Mouse (Mus musculus) adrenal gland, adult 2 months (tissue): ENCODE data around the gene Hist1h2bp. TPM values are rescaled to one million over a fixed set of nuclear protein-coding genes. Genes with fewer than 3 reads are reported as not detected.

Source experiments
- DNase-seq: peaks from one replicate; pipeline ENCODE4 v3.0.0; 2021
- long read RNA-seq: library from polyadenylated mRNA; stranded (forward); transcript quantifications from one replicate; pipeline ENCODE4 v2.0.0, GENCODE M21; 2021
- polyA plus RNA-seq: library from polyadenylated mRNA; depleted of rRNA; stranded (reverse); fragments of >200 nt; gene quantifications from 2 replicates; pipeline ENCODE4 v1.2.3, GENCODE M21; 2012; rRNA removed
- total RNA-seq, 2 experiments: library from RNA; stranded (reverse); gene quantifications; 2 replicates each; pipeline ENCODE4 v1.2.3; 2021

Hist1h2bp gene
- total RNA-seq (10 to 100 TPM in 1 of 2 experiments, 1 to 10 TPM in 1; 8.5 to 10.7 TPM), polyA plus RNA-seq (1.6 TPM in 1 of 2 replicates, not detected in the other)
- long read RNA-seq = 0 reads

DNA sequence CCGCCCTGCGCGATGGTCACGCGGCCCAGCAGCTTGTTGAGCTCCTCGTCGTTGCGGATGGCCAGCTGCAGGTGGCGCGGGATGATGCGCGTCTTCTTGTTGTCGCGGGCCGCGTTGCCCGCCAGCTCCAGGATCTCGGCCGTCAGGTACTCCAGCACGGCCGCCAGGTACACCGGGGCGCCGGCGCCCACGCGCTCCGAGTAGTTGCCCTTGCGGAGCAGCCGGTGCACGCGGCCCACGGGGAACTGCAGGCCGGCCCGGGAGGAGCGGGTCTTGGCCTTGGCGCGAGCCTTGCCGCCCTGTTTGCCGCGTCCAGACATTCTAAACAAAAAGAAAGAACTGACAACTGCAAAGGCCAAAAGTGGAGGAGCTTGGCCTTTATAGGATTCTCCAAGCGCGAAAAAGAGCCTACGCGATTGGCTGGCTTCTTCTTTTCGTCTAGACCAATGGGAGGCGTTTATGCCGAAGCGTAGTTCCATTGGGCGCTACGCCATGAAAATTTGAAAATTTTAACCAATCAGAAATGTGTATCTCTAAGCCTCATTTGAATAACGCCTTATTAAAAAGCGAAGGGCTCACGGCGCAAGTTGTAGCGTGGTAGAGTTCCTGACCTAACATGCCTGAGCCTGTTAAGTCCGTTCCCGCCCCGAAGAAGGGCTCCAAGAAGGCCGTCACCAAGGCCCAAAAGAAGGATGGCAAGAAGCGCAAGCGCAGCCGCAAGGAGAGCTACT is at the start of gene Hist1h2bp, which contains the start of gene Hist1h2an:
Hist1h2bp (plus strand) TSS at position 563 of the 731 bp plus-strand sequence.
Hist1h2an (minus strand) TSS at position 320 of the 731 bp plus-strand sequence.
- DNase-seq = peak; percentile 92

DNA sequence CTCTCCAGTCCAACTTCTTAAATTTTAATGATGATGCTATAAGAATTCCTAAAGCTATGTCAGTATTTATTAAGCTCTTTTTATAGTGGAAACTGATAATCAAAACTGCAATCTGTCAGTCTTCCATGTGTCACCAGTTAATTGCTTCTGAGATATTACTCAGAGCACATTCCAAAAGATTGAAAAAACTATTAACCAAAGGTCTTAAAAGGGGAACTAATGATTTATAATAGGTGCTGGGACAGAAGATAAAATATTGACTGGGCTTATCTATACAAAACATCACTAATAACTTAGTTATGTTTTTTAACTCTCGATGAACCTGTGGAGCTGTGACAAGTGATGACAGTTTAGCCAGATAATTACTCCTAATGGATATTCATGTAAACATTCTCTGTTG is 42.3 kb upstream of the Hist1h2bp start:
- DNase-seq = no peak

DNA sequence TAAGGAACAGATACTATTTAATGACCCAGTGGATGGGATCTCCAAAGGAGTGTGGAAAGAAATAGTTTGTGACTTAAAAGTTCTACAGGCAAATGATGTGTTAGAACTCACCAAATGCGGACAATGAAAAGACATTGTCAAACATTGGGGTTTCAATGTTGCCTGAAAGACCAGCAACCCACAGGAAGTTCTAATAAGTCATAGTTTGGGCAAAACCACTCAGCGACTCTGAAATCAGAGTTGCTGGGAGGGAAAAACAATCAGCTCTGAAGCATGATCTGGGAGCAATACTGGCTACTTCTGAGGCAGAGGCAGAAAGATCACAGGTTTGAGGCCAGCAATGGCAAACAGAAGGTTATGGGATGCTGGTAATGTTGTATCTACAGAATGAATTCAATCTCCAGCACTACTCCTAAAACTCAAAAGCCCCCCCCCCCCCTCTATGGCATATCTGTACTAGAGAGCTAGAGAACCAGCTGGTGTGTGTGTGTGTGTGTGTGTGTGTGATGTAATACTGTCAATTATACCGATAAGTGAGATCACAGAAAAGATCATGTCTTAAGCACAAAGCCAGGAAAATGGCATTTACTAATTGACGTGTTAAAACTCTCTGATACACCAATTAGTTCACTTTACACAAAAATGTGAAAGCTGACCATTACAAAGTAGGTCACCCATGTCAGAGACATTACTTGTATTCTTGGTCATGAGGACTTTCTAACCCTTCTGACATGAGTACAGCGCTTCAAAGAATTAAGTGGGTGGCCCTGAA is 37.7 kb upstream of the Hist1h2bp start:
- DNase-seq = no peak

DNA sequence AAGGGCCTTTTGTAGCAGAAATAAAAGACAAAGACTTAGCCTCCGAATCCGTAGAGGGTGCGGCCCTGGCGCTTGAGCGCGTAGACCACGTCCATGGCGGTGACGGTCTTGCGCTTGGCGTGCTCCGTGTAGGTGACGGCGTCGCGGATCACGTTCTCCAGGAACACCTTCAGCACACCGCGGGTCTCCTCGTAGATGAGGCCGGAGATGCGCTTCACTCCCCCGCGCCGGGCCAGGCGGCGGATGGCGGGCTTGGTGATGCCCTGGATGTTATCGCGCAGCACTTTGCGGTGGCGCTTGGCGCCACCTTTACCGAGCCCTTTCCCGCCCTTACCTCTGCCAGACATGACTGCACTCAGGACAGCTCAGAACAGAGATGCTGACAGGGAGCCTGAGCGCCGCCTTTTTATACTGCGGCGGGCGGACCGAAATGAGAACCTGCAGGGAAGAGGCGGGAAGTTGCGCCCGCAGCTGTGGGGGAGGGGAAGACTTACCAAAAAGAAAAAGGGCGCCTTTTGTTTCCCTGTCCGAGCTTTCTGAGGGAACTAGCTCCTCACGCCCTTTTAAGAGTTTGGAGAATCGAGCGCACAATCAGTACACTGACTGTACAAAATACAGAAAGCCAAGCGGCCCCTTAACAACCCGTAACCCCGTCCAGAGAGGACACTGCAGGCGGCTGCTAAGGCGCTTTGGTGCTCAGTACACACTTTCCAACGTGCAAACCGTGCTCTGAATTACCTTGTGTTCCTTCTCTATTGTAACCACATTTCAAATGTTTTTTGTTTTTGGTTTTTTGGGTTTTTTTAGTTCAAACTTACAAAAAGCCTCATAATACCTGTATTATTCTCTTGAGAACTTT is 36.9 kb upstream of the Hist1h2bp start, which contains the start of gene Hist1h4k:
Hist1h4k (minus strand) TSS at position 347 of the 859 bp plus-strand sequence.
- peak; percentile 86 for DNase-seq

DNA sequence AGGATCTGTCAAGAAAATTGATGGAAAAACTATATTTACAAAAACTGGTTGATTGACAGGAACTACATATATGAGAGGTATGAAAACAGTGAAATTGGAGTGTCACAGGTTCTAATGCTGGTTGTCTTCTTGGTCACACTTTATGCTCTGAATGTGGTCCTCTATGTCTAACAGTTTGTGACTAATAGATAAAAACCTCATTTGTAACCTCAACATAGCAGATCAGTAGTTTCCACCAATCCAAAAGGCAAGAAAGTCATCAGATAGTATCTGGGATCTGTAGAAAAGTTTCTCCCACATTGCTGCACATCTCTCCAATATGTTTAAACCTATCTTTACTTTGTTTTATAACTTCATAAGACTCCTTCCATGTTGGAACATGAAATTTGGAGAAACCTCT is 35.8 kb upstream of the Hist1h2bp start:
- DNase-seq = no peak

DNA sequence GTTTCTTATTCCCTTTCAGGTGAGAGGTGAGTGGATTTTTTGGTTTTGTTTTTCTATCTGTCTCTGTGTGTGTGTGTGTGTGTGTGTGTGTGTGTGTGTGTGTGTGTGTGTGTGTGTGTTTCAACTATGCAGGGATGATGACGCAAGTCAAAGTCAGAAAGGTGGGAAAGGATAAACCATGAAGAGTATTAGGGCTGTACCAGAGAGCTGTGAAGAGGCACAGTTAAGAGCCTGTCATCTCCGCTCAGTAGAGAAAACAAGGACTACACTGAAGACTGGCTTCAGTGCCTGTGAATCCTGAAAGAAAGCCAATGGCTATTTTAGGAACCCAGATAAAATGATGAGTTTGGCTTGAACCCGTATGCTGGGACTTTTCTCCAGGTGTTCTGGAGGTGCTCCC is 35.4 kb upstream of the Hist1h2bp start:
- DNase-seq = no peak

DNA sequence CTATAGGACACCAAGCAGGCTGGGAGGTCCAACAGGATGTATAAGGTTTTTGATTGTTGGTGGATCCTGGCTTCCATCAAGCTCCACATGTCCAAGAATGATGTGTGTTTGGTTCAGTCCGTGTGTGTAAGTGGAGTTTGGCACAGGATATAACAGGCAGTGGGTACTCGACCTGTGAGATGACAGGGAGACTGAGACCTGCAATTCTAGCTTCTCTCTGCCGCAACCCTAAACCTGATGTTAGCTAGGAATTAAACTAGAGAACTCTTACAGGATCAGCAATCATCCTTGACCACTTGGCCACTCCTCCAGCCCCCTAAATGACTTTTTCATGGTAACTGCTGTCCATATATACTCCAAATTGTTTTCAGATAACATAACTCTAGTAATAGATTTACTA is 34.9 kb upstream of the Hist1h2bp start:
- DNase-seq = no peak

DNA sequence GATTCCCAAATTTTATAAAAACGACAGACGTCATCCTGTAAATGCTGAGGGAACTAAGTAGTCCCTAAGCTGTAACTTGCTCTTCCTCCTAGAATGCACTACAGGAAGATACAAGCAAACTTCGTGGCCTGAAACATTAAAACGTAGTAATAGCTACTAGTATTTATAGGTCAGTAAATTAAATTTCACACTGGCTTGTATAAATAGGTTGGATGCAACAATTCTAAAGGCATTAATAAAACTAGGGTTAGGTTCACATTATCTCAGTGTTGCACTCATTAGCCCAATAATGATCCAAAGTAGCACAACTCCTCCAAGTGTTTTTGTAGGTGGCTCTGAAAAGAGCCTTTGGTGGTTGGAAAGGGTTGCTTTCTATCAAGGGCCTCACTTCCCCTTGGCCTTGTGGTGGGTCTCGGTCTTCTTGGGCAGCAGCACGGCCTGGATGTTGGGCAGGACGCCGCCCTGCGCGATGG is 34.2 kb upstream of the Hist1h2bp start:
- no peak for DNase-seq

DNA sequence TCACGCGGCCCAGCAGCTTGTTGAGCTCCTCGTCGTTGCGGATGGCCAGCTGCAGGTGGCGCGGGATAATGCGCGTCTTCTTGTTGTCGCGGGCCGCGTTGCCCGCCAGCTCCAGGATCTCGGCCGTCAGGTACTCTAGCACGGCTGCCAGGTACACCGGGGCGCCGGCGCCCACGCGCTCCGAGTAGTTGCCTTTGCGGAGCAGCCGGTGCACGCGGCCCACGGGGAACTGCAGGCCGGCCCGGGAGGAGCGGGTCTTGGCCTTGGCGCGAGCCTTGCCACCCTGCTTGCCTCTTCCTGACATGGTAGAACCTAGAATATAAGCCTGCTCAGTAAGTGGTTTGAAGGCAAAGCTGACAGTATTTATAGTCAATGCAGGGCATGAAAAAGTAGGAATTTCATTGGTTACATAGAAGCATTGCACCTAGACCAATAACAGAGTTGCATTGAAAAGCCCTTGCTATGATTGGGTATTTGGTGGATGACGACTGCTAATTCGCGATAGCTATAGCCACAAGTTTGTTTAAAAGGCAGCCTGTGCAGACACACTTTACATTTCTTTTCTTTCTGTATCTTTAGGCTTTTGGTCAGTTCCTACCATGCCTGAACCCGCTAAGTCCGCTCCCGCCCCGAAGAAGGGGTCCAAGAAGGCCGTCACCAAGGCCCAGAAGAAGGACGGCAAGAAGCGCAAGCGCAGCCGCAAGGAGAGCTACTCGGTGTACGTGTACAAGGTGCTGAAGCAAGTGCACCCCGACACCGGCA is 33.6 kb upstream of the Hist1h2bp start, which contains the start of the genes Hist1h2ak and Hist1h2bn:
Hist1h2ak (minus strand) TSS at position 304 of the 762 bp plus-strand sequence.
Hist1h2bn (plus strand) TSS at position 600 of the 762 bp plus-strand sequence.
- peak; percentile 84 for DNase-seq

DNA sequence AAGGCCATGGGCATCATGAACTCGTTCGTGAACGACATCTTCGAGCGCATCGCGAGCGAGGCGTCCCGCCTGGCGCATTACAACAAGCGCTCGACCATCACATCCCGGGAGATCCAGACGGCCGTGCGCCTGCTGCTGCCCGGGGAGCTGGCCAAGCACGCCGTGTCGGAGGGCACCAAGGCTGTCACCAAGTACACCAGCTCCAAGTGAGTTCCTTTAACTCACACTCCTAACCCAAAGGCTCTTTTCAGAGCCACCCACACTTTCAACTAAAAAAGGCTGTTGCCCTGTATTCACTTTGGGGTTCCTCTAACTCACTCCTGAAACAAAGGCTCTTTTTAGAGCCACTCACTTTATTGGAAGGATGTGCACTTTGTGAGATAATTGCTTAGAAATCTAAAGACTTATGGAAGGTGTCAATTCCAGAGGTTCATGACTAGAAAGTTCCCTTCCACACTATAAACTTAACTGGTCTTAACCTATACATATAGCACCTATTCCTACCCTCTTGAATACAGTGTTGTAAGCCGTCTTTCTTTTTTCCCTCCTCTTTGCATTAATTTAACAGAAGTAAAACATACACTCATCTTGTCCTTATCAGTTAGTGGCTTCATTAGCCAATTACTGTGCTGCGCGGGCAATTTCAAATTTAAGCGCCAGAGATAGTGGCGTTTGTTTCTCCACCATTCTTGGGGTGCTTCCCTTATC is 32.8 kb upstream of the Hist1h2bp start:
- peak; percentile 25 for DNase-seq

DNA sequence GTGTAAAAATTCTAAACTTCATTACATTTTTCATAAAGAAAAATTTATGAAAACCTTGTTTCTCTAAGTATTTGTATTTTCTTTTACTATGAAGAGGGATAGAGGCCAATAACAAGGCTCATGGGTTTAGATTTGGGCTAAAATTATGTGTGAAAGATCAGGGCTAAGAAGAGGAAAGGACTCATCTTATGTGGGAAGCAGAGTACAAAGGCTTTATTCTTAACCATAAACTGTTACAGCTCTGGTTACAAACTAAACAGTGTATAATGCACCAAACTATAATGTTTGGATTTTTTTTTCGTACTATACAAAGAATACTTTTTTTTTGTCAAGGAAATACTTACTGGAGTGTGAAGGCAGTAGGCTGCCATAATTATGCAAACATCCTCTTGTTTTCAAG is 31.6 kb upstream of the Hist1h2bp start:
- no peak for DNase-seq

DNA sequence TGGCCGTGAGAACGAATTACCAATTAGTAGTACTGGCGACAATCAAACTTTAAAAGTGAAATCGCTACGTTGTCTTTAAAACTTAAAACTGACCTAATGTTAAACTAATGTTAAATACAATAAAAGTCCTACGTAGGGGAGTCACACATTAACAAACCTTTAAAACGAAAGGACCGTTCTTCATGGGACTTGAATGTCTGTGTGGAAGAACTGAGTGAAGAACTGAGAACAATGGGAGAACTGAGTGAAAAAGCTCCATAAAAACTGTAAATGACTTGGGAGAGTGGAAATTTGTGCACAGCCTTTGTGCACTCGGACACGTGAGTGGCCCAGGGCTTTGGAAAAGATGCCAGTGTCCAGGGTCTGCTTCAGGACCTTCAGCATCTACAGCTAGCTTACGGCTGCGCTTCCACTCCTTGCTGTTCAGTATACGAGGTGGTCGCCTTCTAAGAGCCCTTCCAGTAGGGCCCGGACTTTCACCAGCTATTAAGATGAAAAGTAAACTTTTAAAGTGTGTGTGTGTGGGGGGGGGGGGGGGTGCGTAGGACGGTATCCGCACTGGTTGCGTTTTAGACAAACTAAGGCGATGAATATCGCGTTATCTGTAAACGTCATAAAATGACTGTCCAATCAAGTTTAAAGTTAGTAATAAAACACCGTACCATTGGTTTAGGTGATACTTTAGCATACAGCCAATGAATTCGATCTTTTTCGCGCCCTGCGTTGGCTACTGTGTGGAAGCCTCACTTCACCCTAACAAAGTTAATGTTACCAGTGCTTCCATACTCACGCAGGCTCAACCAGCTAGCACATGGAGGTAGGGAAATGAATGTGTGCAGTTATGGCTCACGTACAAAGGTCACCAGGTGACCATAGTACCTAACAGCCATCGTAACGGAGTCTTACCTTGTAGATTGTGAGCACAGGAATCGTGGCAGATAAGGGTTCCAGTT is 8.2 kb upstream of the Hist1h2bp start:
- DNase-seq = peak; percentile 74

DNA sequence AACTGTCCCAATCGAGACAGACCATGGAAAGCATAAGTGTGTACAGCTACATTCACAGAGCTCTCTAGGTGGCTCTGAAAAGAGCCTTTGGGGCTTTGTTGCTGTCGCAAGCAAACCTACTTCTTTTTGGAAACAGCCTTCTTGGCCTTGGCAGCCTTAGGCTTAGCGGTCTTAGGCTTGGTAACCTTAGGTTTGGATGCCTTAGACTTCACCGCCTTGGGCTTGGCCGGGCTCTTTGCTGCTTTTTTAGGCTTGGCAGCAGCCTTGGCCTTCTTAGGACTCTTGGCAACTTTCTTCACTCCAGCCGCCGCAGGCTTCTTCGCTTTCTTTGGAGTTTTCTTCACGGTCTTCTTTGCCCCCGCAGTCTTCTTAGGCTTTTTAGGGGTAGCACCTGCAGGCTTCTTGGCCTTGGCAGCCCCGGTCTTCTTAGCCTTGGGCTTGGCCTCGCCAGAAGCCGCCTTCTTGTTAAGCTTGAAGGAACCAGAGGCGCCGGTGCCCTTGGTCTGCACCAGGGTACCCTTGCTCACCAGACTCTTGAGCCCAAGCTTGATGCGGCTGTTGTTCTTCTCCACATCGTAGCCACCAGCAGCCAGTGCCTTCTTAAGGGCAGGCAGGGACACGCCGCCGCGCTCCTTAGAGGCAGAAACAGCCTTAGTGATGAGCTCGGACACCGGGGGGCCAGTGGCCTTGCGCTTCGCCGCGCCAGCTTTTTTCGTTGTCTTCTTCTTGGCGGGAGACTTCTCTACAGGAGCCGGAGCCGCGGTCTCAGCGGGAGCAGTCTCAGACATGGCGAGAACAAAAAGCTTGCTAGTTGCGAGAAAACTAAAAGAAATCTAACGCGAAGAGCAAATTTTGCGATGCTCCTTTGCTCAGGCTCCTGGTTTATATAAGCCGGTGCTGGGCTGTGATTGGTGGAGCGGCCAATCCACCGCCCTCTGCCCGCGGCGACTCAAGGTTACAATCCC is 7.2 kb upstream of the Hist1h2bp start, which contains the start of gene Hist1h1b:
Hist1h1b (minus strand) TSS at position 859 of the 965 bp plus-strand sequence.
- peak; percentile 82 for DNase-seq

DNA sequence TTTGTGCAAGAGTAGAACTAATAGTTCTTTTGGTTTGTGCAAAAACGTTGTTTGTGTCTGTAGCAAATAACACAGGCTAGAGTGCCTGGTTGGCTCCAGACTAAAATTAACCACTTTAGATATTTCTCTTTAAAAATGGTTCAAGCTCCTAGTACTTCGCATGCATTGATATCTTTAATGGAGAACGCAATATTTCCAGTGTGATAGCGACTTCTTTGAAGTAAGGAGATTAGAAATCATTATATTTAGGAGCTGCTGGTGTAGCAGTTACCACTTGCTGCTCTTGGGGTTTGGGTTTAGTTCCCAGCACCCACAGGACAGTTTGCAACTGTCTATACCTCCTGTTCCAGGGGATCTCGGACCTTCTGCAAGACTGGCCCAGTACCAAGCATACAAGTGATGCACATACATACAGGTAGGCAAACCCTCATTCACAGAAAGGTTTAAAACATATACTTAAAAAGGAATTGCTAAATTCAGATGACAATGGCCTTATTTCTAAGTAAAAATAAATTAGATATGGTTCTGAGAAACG is 6.2 kb upstream of the Hist1h2bp start:
- no peak for DNase-seq

DNA sequence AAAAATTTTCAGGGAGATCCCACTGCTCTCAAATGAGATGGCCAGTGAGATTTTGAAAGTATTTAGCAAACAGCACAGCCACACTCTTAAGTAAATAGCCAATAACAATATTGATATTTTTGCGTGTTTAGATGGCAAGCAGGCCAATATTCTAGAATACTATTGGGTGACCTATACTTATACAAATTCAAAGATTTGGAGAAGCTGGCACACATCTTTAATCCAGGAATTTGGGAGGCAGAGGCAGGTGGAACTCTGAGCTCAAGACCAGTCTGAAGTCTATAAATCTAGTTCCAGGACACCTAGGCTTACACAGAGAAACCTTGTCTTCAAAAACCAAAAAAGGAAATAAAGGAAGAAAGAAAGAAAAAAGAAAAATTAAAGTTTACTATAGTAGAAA is 5.6 kb upstream of the Hist1h2bp start:
- DNase-seq = no peak

DNA sequence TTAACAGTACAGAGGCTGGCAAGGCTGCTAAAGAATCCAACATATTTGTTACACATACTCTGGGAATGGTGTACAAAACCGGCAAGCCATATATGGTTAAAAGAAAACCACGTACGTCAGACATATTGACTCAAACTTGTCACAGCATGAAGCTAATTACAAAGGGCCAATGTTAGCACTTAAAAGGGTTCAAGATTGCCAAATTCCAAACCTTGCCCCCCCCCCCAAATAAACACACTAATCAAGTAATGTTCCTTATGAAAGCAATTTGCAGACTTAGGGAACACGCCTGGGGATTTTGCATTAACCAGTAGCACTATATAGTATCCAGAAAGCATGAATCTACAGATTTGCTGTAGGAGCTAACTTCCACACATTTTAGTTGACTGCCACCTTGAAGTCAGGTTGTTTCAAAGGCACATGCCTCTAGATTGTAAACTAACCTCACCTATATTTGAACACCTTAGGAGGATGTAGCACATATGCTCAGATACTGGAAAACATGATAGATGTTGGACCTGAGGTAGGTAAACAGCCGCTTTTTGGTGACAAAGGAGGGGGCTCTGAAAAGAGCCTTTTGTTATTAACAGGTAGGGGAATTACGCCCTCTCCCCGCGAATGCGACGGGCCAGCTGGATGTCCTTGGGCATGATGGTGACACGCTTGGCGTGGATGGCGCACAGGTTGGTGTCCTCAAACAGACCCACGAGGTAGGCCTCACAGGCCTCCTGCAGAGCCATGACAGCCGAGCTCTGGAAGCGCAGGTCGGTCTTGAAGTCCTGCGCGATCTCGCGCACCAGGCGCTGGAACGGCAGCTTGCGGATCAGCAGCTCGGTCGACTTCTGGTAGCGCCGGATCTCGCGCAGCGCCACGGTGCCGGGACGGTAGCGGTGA is 4.7 kb upstream of the Hist1h2bp start:
- peak; percentile 34 for DNase-seq
